Mouse (Mus musculus): ENCODE measurements around the gene Pex16. TPM values are rescaled to one million over a fixed set of nuclear protein-coding genes. Genes with fewer than 3 reads are reported as not detected.
"Not testable (repeated sequence)": the region's sequence is repeated elsewhere in the genome, so short reads cannot be mapped to it uniquely, and the experiment has no call there.

Pex16 gene
- polyA plus RNA-seq, 1 experiment from 2014 or later, result 25.0 TPM

- peak; percentile 3; the same call in 1 of the 2 replicates for ATAC-seq (ENCODE audit: low FRiP score)
- H3K36me3 ChIP-seq, result 0 out of 2 replicates have a peak, but pooled peaks cover 5% of the 10 kb centered on the region
- WGBS, result 5% methylated on average over 26 of the region's 26 CpGs
These were observed 18.1 kb downstream of the Pex16 start for GRCm38 (mm10) chr2:92392318-92393264.

GRCm38 (mm10) chr2:92395535-92395934 is 21.1 kb downstream of the Pex16 start:
- H3K27ac ChIP-seq, result no peak overlapping the region
- no peak overlapping the region for H3K9ac ChIP-seq
- 89% methylated on average over 3 of the region's 3 CpGs for WGBS
- H3K9me3 ChIP-seq (replicated peaks), result no peaks in the 10 kb centered on the region
- H3K4me1 ChIP-seq, result peaks cover 67% of the 10 kb centered on the region
- H3K27me3 ChIP-seq, result no peaks in the 10 kb centered on the region
- no peak overlapping the region for H3K4me2 ChIP-seq (replicated peaks)
- 0 out of 2 replicates have a peak, but pooled peaks cover 4% of the 10 kb centered on the region for H3K36me3 ChIP-seq
- ATAC-seq (ENCODE audit: low FRiP score), result no peak
- no peak overlapping the region for H3K4me3 ChIP-seq

More at GRCm38 (mm10) chr2:92392318-92393264, 18.1 kb downstream of the Pex16 start:
- Histone ChIP-seq H3K27ac (peak overlapping the region; percentile 94), H3K9ac (peak overlapping the region; percentile 71), H3K4me3 (peak overlapping the region; percentile 35), H3K4me1 (peaks cover 62% of the 10 kb centered on the region), H3K9me3 (replicated peaks) (no peaks in the 10 kb centered on the region), H3K4me2 (replicated peaks) (peak overlapping the region; percentile 67), H3K27me3 (no peaks in the 10 kb centered on the region)

GRCm38 (mm10) chr2:92397436-92397835 is 23.0 kb downstream of the Pex16 start:
- Histone ChIP-seq H3K4me2 (replicated peaks) (0 out of 2 replicates have a peak overlapping the region, but pooled peaks have one; percentile 21), H3K36me3 (0 out of 2 replicates have a peak, but pooled peaks cover 4% of the 10 kb centered on the region), H3K9me3 (replicated peaks) (no peaks in the 10 kb centered on the region), H3K27me3 (no peaks in the 10 kb centered on the region), H3K4me1 (peaks cover 54% of the 10 kb centered on the region), H3K4me3 (no peak overlapping the region), H3K9ac (no peak overlapping the region), H3K27ac (no peak overlapping the region; the same call in 1 of the 2 replicates)
- 81% methylated on average over 1 of the region's 1 CpGs for WGBS
- ATAC-seq (ENCODE audit: low FRiP score), result no peak

GRCm38 (mm10) chr2:92399877-92400276 is 25.4 kb downstream of the Pex16 start:
- not testable (repeated sequence) for H3K9me3 ChIP-seq (replicated peaks); ATAC-seq (ENCODE audit: low FRiP score); H3K27me3 ChIP-seq
- peak overlapping the region; percentile 93 for H3K9ac ChIP-seq
- 43% methylated on average over 3 of the region's 4 CpGs for WGBS
- peaks cover 50% of the 10 kb centered on the region for H3K4me1 ChIP-seq
- H3K4me3 ChIP-seq, result peak overlapping the region; percentile 85
- peaks cover 21% of the 10 kb centered on the region for H3K36me3 ChIP-seq
- peak overlapping the region; percentile 85 for H3K4me2 ChIP-seq (replicated peaks)
- H3K27ac ChIP-seq, result peak overlapping the region; percentile 80

- H3K4me3 ChIP-seq, result peak overlapping the region; percentile 85
- WGBS, result 3% methylated on average over 22 of the region's 22 CpGs
- peaks cover 29% of the 10 kb centered on the region for H3K36me3 ChIP-seq
- no peaks in the 10 kb centered on the region for H3K9me3 ChIP-seq (replicated peaks)
- peaks cover 57% of the 10 kb centered on the region for H3K4me1 ChIP-seq
- peak; percentile 17; the same call in 1 of the 2 replicates for ATAC-seq (ENCODE audit: low FRiP score)
- H3K27ac ChIP-seq, result peak overlapping the region; percentile 80
- H3K4me2 ChIP-seq (replicated peaks), result peak overlapping the region; percentile 85
- peak overlapping the region; percentile 93 for H3K9ac ChIP-seq
- no peaks in the 10 kb centered on the region for H3K27me3 ChIP-seq
These were observed 26.2 kb downstream of the Pex16 start for GRCm38 (mm10) chr2:92400682-92401081.

GRCm38 (mm10) chr2:92401091-92401561 is 26.6 kb downstream of the Pex16 start, which contains the start of gene Mapk8ip1:
Gene Mapk8ip1, minus strand, starts transcription at chr2:92401263.
- Histone ChIP-seq H3K36me3 (peaks cover 34% of the 10 kb centered on the region), H3K4me1 (peaks cover 62% of the 10 kb centered on the region), H3K27ac (peak within 1 kb of the TSS; percentile 80), H3K4me3 (peak within 1 kb of the TSS; percentile 85), H3K9me3 (replicated peaks) (no peaks in the 10 kb centered on the region), H3K9ac (peak within 1 kb of the TSS; percentile 93), H3K27me3 (no peaks in the 10 kb centered on the region), H3K4me2 (replicated peaks) (peak within 1 kb of the TSS; percentile 85)
- peak; percentile 54 for ATAC-seq (ENCODE audit: low FRiP score)
- 2% methylated on average over 41 of the region's 59 CpGs for WGBS

GRCm38 (mm10) chr2:92402591-92403326 is 28.3 kb downstream of the Pex16 start:
- Histone ChIP-seq H3K4me3 (no peak overlapping the region), H3K36me3 (peaks cover 40% of the 10 kb centered on the region), H3K27me3 (no peaks in the 10 kb centered on the region), H3K4me1 (peaks cover 54% of the 10 kb centered on the region), H3K9me3 (replicated peaks) (no peaks in the 10 kb centered on the region), H3K27ac (peak overlapping the region; percentile 36; the same call in 1 of the 2 replicates), H3K9ac (no peak overlapping the region), H3K4me2 (replicated peaks) (no peak overlapping the region)
- WGBS, result 82% methylated on average over 4 of the region's 4 CpGs
- no peak for ATAC-seq (ENCODE audit: low FRiP score)

- WGBS, result 93% methylated on average over 5 of the region's 5 CpGs
- peaks cover 45% of the 10 kb centered on the region for H3K4me1 ChIP-seq
- H3K9ac ChIP-seq, result no peak overlapping the region
- no peak overlapping the region for H3K4me3 ChIP-seq
- H3K9me3 ChIP-seq (replicated peaks), result no peaks in the 10 kb centered on the region
- no peaks in the 10 kb centered on the region for H3K27me3 ChIP-seq
- ATAC-seq (ENCODE audit: low FRiP score), result no peak
- no peak overlapping the region for H3K27ac ChIP-seq
- peaks cover 51% of the 10 kb centered on the region for H3K36me3 ChIP-seq
- no peak overlapping the region for H3K4me2 ChIP-seq (replicated peaks)
These were observed 29.4 kb downstream of the Pex16 start for GRCm38 (mm10) chr2:92403776-92404319.

- no peak for ATAC-seq (ENCODE audit: low FRiP score)
- H3K27me3 ChIP-seq, result no peaks in the 10 kb centered on the region
- H3K9ac ChIP-seq, result no peak overlapping the region
- peaks cover 59% of the 10 kb centered on the region for H3K36me3 ChIP-seq
- no peak overlapping the region for H3K4me2 ChIP-seq (replicated peaks)
- WGBS, result 86% methylated on average over 6 of the region's 6 CpGs
- H3K9me3 ChIP-seq (replicated peaks), result no peaks in the 10 kb centered on the region
- H3K4me3 ChIP-seq, result no peak overlapping the region
- peak overlapping the region; percentile 64; the same call in 1 of the 2 replicates for H3K27ac ChIP-seq
- peaks cover 36% of the 10 kb centered on the region for H3K4me1 ChIP-seq
These were observed 30.3 kb downstream of the Pex16 start for GRCm38 (mm10) chr2:92404737-92405136.

- ATAC-seq (ENCODE audit: low FRiP score), result peak; percentile 57; the same call in 1 of the 2 replicates
- Histone ChIP-seq H3K4me2 (replicated peaks) (no peak overlapping the region), H3K36me3 (peaks cover 69% of the 10 kb centered on the region), H3K4me1 (peaks cover 27% of the 10 kb centered on the region), H3K9ac (0 out of 2 replicates have a peak overlapping the region, but pooled peaks have one; percentile 18), H3K9me3 (replicated peaks) (no peaks in the 10 kb centered on the region), H3K4me3 (no peak overlapping the region), H3K27me3 (no peaks in the 10 kb centered on the region), H3K27ac (peak overlapping the region; percentile 64)
- 67% methylated on average over 7 of the region's 7 CpGs for WGBS
These were observed 31.2 kb downstream of the Pex16 start for GRCm38 (mm10) chr2:92405687-92406086.

GRCm38 (mm10) chr2:92408309-92409045 is 34.0 kb downstream of the Pex16 start:
- H3K27ac ChIP-seq, result no peak overlapping the region
- WGBS, result 91% methylated on average over 18 of the region's 18 CpGs
- H3K4me2 ChIP-seq (replicated peaks), result no peak overlapping the region
- no peak overlapping the region for H3K9ac ChIP-seq
- H3K27me3 ChIP-seq, result no peaks in the 10 kb centered on the region
- H3K9me3 ChIP-seq (replicated peaks), result no peaks in the 10 kb centered on the region
- no peak for ATAC-seq (ENCODE audit: low FRiP score)
- peaks cover 14% of the 10 kb centered on the region for H3K4me1 ChIP-seq
- H3K36me3 ChIP-seq, result peaks cover 93% of the 10 kb centered on the region
- H3K4me3 ChIP-seq, result no peak overlapping the region
